ENCODE assay signal across 22 mouse cellular contexts in genomic region chr9:95556067-95556512, GRCm38 (mm10). TPM values are rescaled to one million over a fixed set of nuclear protein-coding genes. Genes with fewer than 3 reads are reported as not detected.
DNase-seq lines count a peak whose midpoint lies in the region; ATAC-seq and TF ChIP-seq lines count a peak whose summit lies in the region.
"Had no signal": no experiment of that assay in that cellular context is flagged by ENCODE, and none has a peak within 500 bp of the region (broad histone marks: within the 10 kb centered on the region; RNA-seq: fewer than 3 reads in every experiment).

No protein-coding gene starts in this region.

- peak; percentile 21 for ATAC-seq in erythroblast, adult 5-6 weeks (replicated peaks; ENCODE audit: low FRiP score, poor library complexity, severe bottlenecking)
- ATAC-seq in liver, embryonic 14.5 days (ENCODE audit: insufficient read depth) = peak; percentile 49
- ATAC-seq: forebrain, postnatal 0 days; inflammation-experienced regulatory T-cells, adult 6 months; Patski had no signal

- H3K9ac ChIP-seq in liver, embryonic 14.5 days (replicated peaks) = 0 out of 2 replicates have a peak overlapping the region, but pooled peaks have one; percentile 37
- H3K9ac ChIP-seq: forebrain, postnatal 0 days; heart, embryonic 15.5 days had no signal

- no peak for TF ChIP-seq CTCF in liver, embryonic 14.5 days (IDR thresholded peaks at IDR 0.05; ENCODE audit: low read depth)

- no peaks in the 10 kb centered on the region for H3K36me3 ChIP-seq in liver, embryonic 14.5 days (replicated peaks; ENCODE audit: control insufficient read depth, insufficient read depth, low read depth)
- H3K36me3 ChIP-seq: heart, embryonic 15.5 days; hindbrain, embryonic 10.5 days had no signal

- WGBS in liver, embryonic 14.5 days (ENCODE audit: insufficient replicate concordance) = 25% methylated on average over 4 of the region's 4 CpGs

- DNase-seq in spleen, adult 12 weeks (ENCODE audit: low spot score) = peak; percentile 50
- DNase-seq in spleen, postnatal 14 days (ENCODE audit: low spot score in 2 of 2) = no peak
- DNase-seq in liver, embryonic 14.5 days (ENCODE audit: low read depth in 3 of 3, low spot score in 3 of 3) = peak; percentile 45 to 55 (median 54)
- DNase-seq in spleen, postnatal 4 days (ENCODE audit: low spot score in 2 of 2) = peak; percentile 68 to 79
- no peak for DNase-seq in adrenal gland, adult (ENCODE audit: inconsistent age in 2 of 2, low spot score in 1 of 2)
- DNase-seq in Muller cell, postnatal 12 days (ENCODE audit: inconsistent ontology term) = no peak
- DNase-seq in frontal cortex, postnatal 25 days (ENCODE audit: low spot score in 2 of 2) = no peak
- DNase-seq: cerebellum, adult 11 months; cerebellum, postnatal 14 days; forebrain, postnatal 0 days; gastrocnemius, adult 2 months; kidney, adult 8-10 months; kidney, postnatal 25 days; lung, postnatal 10 days; right cerebral cortex, postnatal 25 days; thymus, postnatal 25 days had no signal

- H3K4me1 ChIP-seq in liver, embryonic 14.5 days (replicated peaks; ENCODE audit: control insufficient read depth in 2 of 2, insufficient read depth in 2 of 2, low read length in 1 of 2) = peaks cover 55 to 63% of the 10 kb centered on the region in 2 experiments

- peaks cover 32% of the 10 kb centered on the region for H3K27me3 ChIP-seq in liver, embryonic 14.5 days (ENCODE audit: control insufficient read depth, insufficient read depth, low read length)
- H3K27me3 ChIP-seq: Patski had no signal

- no peaks in the 10 kb centered on the region for H3K9me3 ChIP-seq in liver, embryonic 14.5 days (ENCODE audit: control insufficient read depth, low read length)
- H3K9me3 ChIP-seq: heart, embryonic 15.5 days; hindbrain, embryonic 10.5 days had no signal

- peak; percentile 72 for TF ChIP-seq EP300 in liver, embryonic 14.5 days (IDR thresholded peaks at IDR 0.05; ENCODE audit: low read depth)

- H3K4me2 ChIP-seq in liver, embryonic 14.5 days (ENCODE audit: low read depth) = peak overlapping the region; percentile 51
- H3K4me2 ChIP-seq: heart, embryonic 15.5 days had no signal

- no peak overlapping the region for H3K4me3 ChIP-seq in liver, embryonic 14.5 days (ENCODE audit: insufficient read depth in 1 of 2, low read depth in 2 of 2, low read length in 2 of 2)
- H3K4me3 ChIP-seq: gastrocnemius, adult 2 months; heart, embryonic 15.5 days; hindbrain, embryonic 10.5 days; megakaryocyte, embryonic 14.5 days had no signal

- H3K27ac ChIP-seq in liver, embryonic 14.5 days = peak overlapping the region; percentile 75
- H3K27ac ChIP-seq: gastrocnemius, adult 2 months; heart, embryonic 15.5 days; hindbrain, embryonic 10.5 days had no signal

RNA-seq across cellular contexts. Expression of gene Paqr9, which starts 3.4 kb away (rescaled TPM):
- 89.2 and 103 TPM in 2 replicates for total RNA-seq in erythroblast, adult 5-6 weeks (2015; ENCODE audit: low replicate concordance)
- 114 and 145 TPM in 2 replicates for total RNA-seq in erythroblast, adult 5-6 weeks (2017; ENCODE audit: low replicate concordance)
- 11.9 and 12.2 TPM in 2 replicates for polyA plus RNA-seq in liver, embryonic 14.5 days (2012; rRNA removed)
- polyA plus RNA-seq in liver, embryonic 14.5 days (2014; fragmentation: Nextera tagmentation; extraction: Ambion mirVana) = 7.5 and 10.7 TPM in 2 replicates
- polyA plus RNA-seq: inflammation-experienced regulatory T-cells, adult 6 months had no signal

RNA-seq across cellular contexts. Expression of gene U2surp, which starts 44.3 kb away (rescaled TPM):
- 46.0 and 63.0 TPM in 2 replicates for total RNA-seq in erythroblast, adult 5-6 weeks (2015; ENCODE audit: low replicate concordance)
- total RNA-seq in erythroblast, adult 5-6 weeks (2017; ENCODE audit: low replicate concordance) = 50.9 and 52.0 TPM in 2 replicates
- polyA plus RNA-seq in liver, embryonic 14.5 days (2012; rRNA removed) = 5.5 and 12.4 TPM in 2 replicates
- polyA plus RNA-seq in liver, embryonic 14.5 days (2014; fragmentation: Nextera tagmentation; extraction: Ambion mirVana) = 57.4 and 67.2 TPM in 2 replicates

Comparison
In these comparisons a context has a peak if more than half of its experiments do, and no peak if none do; other contexts are left out.
1. DNase-seq: peak in spleen, adult 12 weeks (single experiment), liver, embryonic 14.5 days (3 of 3) and spleen, postnatal 4 days (2 of 2); none in spleen, postnatal 14 days (0 of 2), adrenal gland, adult (0 of 2), Muller cell, postnatal 12 days (single experiment) and frontal cortex, postnatal 25 days (0 of 2).